Mouse (Mus musculus) forebrain, postnatal 0 days (tissue): ENCODE data around the gene Idh2. TPM values are rescaled to one million over a fixed set of nuclear protein-coding genes. Genes with fewer than 3 reads are reported as not detected.
A peak's percentile ranks its signal among the peaks of the same experiment; 100 is the strongest.

ENCODE experiments used
- ATAC-seq: fragments of 200-750 bp; cut with Nextera tagmentation; 2 replicates; pipeline ENCODE4 v1.8.0; 2017; ENCODE audit warnings: mild to moderate bottlenecking, moderate library complexity
- DNase-seq: peaks from one replicate; pipeline ENCODE4 v3.0.0-alpha.2; 2015
- H3K27ac ChIP-seq: fragments of 300-500 bp; sonication (generic); 2 replicates; pipeline ENCODE4 v1.5.1; 2014; ENCODE audit warnings: low read depth, mild to moderate bottlenecking, antibody characterized with exemption, low read length, moderate library complexity, mixed read lengths
- H3K27me3 ChIP-seq: fragments of 300-500 bp; sonication (generic); 2 replicates; pipeline ENCODE4 v1.6.1; 2014; ENCODE audit warnings: mild to moderate bottlenecking, low read length, mixed read lengths; ENCODE audit not compliant: insufficient read depth
- H3K36me3 ChIP-seq: fragments of 300-500 bp; sonication (generic); 2 replicates; pipeline ENCODE4 v1.6.1; 2014; ENCODE audit warnings: mild to moderate bottlenecking, moderate library complexity; ENCODE audit not compliant: insufficient read depth
- H3K4me1 ChIP-seq: fragments of 300-500 bp; sonication (generic); 2 replicates; pipeline ENCODE4 v1.6.1; 2014; ENCODE audit warnings: antibody characterized with exemption; ENCODE audit not compliant: insufficient read depth
- H3K4me2 ChIP-seq: fragments of 300-500 bp; sonication (generic); 2 replicates; pipeline ENCODE4 v1.6.1; 2014; ENCODE audit warnings: low read depth, mild to moderate bottlenecking, moderate library complexity
- H3K4me3 ChIP-seq: fragments of 300-500 bp; sonication (generic); 2 replicates; pipeline ENCODE4 v1.5.1; 2014; ENCODE audit warnings: low read depth, low read length, mixed read lengths
- H3K9ac ChIP-seq: fragments of 300-500 bp; sonication (generic); 2 replicates; pipeline ENCODE4 v1.6.1; 2014; ENCODE audit warnings: mild to moderate bottlenecking
- H3K9me3 ChIP-seq: fragments of 300-500 bp; sonication (generic); 2 replicates; pipeline ENCODE4 v1.6.1; 2016; ENCODE audit warnings: low read length
- CTCF ChIP-seq: sonication (generic); IDR thresholded peaks from 2 replicates; pipeline ENCODE4 v1.5.1; 2016; ENCODE audit warnings: antibody characterized with exemption, control low read depth, low read depth
- WGBS: fragments of 180-500 bp; shearing (Covaris S2); extraction: QIAGEN DNeasy Blood & Tissue Kit; methylation state at CpG from one replicate; pipeline ENCODE4 v1.1.7; 2014; 5-methylcytosine and 5-hydroxymethylcytosine counted together
- polyA plus RNA-seq: library from polyadenylated mRNA; unstranded; fragments of >200 nt; fragmentation: Nextera tagmentation; extraction: Ambion mirVana; gene quantifications from 2 replicates; pipeline ENCODE4 v1.2.1, GENCODE M21; 2015
- total RNA-seq: library from RNA; depleted of rRNA; stranded (reverse); fragments of >200 nt; gene quantifications from 2 replicates; pipeline ENCODE4 v1.2.3, GENCODE M21; 2014

Gene Idh2
- total and polyA plus RNA-seq, 2 experiments from 2014 or later, result 128 to 145 TPM

GRCm38 (mm10) chr7:80075946-80076583 lies 39.1 kb downstream of the Idh2 start:
- DNase-seq, result no peak
- H3K9ac ChIP-seq, result 0 out of 2 replicates have a peak overlapping the region, but pooled peaks have one; percentile 14
- 12% methylated on average over 4 of the region's 4 CpGs for WGBS

GRCm38 (mm10) chr7:80074921-80075441 lies 40.2 kb downstream of the Idh2 start:
- ATAC-seq, result no peak
- no peak overlapping the region for H3K27ac ChIP-seq
- WGBS, result 42% methylated on average over 5 of the region's 5 CpGs
- H3K9ac ChIP-seq, result no peak overlapping the region
- peaks cover 26% of the 10 kb centered on the region for H3K4me1 ChIP-seq
- no peak for DNase-seq
- no peaks in the 10 kb centered on the region for H3K27me3 ChIP-seq
- no peaks in the 10 kb centered on the region for H3K9me3 ChIP-seq
- H3K4me2 ChIP-seq, result no peak overlapping the region
- TF ChIP-seq CTCF, result no peak
- H3K36me3 ChIP-seq, result no peaks in the 10 kb centered on the region
- H3K4me3 ChIP-seq, result no peak overlapping the region

More at GRCm38 (mm10) chr7:80075946-80076583, 39.1 kb downstream of the Idh2 start:
- 0 out of 2 replicates have a peak, but pooled peaks have one; percentile 13 for ATAC-seq
- TF ChIP-seq CTCF, result no peak
- no peak overlapping the region; the same call in 1 of the 2 replicates for H3K27ac ChIP-seq
- H3K36me3 ChIP-seq, result no peaks in the 10 kb centered on the region; the same call in 1 of the 2 replicates
- peaks cover 26% of the 10 kb centered on the region for H3K4me1 ChIP-seq
- H3K4me3 ChIP-seq, result no peak overlapping the region
- no peaks in the 10 kb centered on the region for H3K27me3 ChIP-seq
- H3K9me3 ChIP-seq, result no peaks in the 10 kb centered on the region
- no peak overlapping the region for H3K4me2 ChIP-seq

GRCm38 (mm10) chr7:80073506-80073905 lies 41.7 kb downstream of the Idh2 start:
- Histone ChIP-seq H3K36me3 (no peaks in the 10 kb centered on the region), H3K27ac (no peak overlapping the region), H3K27me3 (no peaks in the 10 kb centered on the region), H3K4me1 (peaks cover 28% of the 10 kb centered on the region), H3K9ac (no peak overlapping the region), H3K4me2 (no peak overlapping the region), H3K4me3 (no peak overlapping the region), H3K9me3 (no peaks in the 10 kb centered on the region)
- ATAC-seq (no peak), DNase-seq (no peak)
- WGBS, result 75% methylated on average over 8 of the region's 8 CpGs
- TF ChIP-seq CTCF, result no peak

- TF ChIP-seq CTCF, result no peak
- Histone ChIP-seq H3K27ac (peak overlapping the region; percentile 52; the same call in 1 of the 2 replicates), H3K36me3 (no peaks in the 10 kb centered on the region), H3K4me2 (peak overlapping the region; percentile 15; the same call in 1 of the 2 replicates), H3K4me1 (peaks cover 28% of the 10 kb centered on the region), H3K9ac (peak overlapping the region; percentile 1; the same call in 1 of the 2 replicates), H3K27me3 (no peaks in the 10 kb centered on the region), H3K9me3 (no peaks in the 10 kb centered on the region), H3K4me3 (no peak overlapping the region)
- DNase-seq (peak; percentile 68), ATAC-seq (peak; percentile 75)
- 21% methylated on average over 6 of the region's 6 CpGs for WGBS
Measured at GRCm38 (mm10) chr7:80072297-80072696, 42.9 kb downstream of the Idh2 start.

- no peaks in the 10 kb centered on the region for H3K36me3 ChIP-seq
- TF ChIP-seq CTCF, result no peak
- peaks cover 26% of the 10 kb centered on the region for H3K4me1 ChIP-seq
- no peak overlapping the region for H3K4me3 ChIP-seq
- 89% methylated on average over 9 of the region's 9 CpGs for WGBS
- H3K9ac ChIP-seq, result no peak overlapping the region
- H3K27me3 ChIP-seq, result no peaks in the 10 kb centered on the region
- no peak for DNase-seq
- H3K27ac ChIP-seq, result no peak overlapping the region
- no peak overlapping the region for H3K4me2 ChIP-seq
- no peaks in the 10 kb centered on the region for H3K9me3 ChIP-seq
- ATAC-seq, result no peak
Measured at GRCm38 (mm10) chr7:80071209-80071608, 44.0 kb downstream of the Idh2 start.

- H3K27me3 ChIP-seq, result no peaks in the 10 kb centered on the region
Measured at GRCm38 (mm10) chr7:80069615-80070327, 45.4 kb downstream of the Idh2 start.

GRCm38 (mm10) chr7:80068341-80068740 lies 46.9 kb downstream of the Idh2 start:
- Histone ChIP-seq H3K9me3 (no peaks in the 10 kb centered on the region), H3K27me3 (no peaks in the 10 kb centered on the region), H3K9ac (no peak overlapping the region), H3K4me2 (no peak overlapping the region), H3K36me3 (no peaks in the 10 kb centered on the region), H3K4me3 (no peak overlapping the region), H3K4me1 (peaks cover 20% of the 10 kb centered on the region), H3K27ac (no peak overlapping the region)
- 68% methylated on average over 5 of the region's 7 CpGs for WGBS
- ATAC-seq (no peak), DNase-seq (no peak)
- no peak for TF ChIP-seq CTCF

More at GRCm38 (mm10) chr7:80069615-80070327, 45.4 kb downstream of the Idh2 start:
- Histone ChIP-seq H3K9me3 (no peaks in the 10 kb centered on the region), H3K4me2 (no peak overlapping the region), H3K4me3 (no peak overlapping the region), H3K27ac (peak overlapping the region; percentile 64), H3K4me1 (peaks cover 20% of the 10 kb centered on the region), H3K9ac (no peak overlapping the region), H3K36me3 (no peaks in the 10 kb centered on the region)
- DNase-seq (peak; percentile 59), ATAC-seq (peak; percentile 58)
- 19% methylated on average over 13 of the region's 13 CpGs for WGBS
- TF ChIP-seq CTCF, result no peak
